Mouse (Mus musculus) mesoderm, embryonic 11.5 days (tissue): ENCODE measurements at regions not wholly inside any gene's neighbourhood (a gene's known extent, or its start where the extent isn't known, plus 50 kb on each side); places are given as distances from the start of the nearest gene placed in this dataset.

Experiments
- DNase-seq: peaks from one replicate; pipeline ENCODE4 v3.0.0-alpha.2; 2012; ENCODE audit warnings: low read depth, low spot score

GRCm38 (mm10) chr14:58608216-58608615 lies 534.5 kb downstream of the 1700129C05Rik start:
- no peak for DNase-seq

- DNase-seq, result no peak
Observed at GRCm38 (mm10) chr14:58607734-58608133, 535.0 kb downstream of the 1700129C05Rik start.

GRCm38 (mm10) chr14:58605529-58605928 lies 535.2 kb downstream of the Fgf9 start:
- DNase-seq, result no peak

GRCm38 (mm10) chr14:58598867-58599266 lies 528.5 kb downstream of the Fgf9 start:
- DNase-seq, result no peak

- no peak for DNase-seq
Observed at GRCm38 (mm10) chr14:58597810-58598209, 527.5 kb downstream of the Fgf9 start.

- no peak for DNase-seq
Observed at GRCm38 (mm10) chr14:58596936-58597335, 526.6 kb downstream of the Fgf9 start.

GRCm38 (mm10) chr14:58581806-58582205 lies 511.5 kb downstream of the Fgf9 start:
- no peak for DNase-seq

GRCm38 (mm10) chr14:58570021-58570420 lies 499.7 kb downstream of the Fgf9 start:
- DNase-seq, result no peak

- DNase-seq, result no peak
Observed at GRCm38 (mm10) chr14:58567472-58567871, 497.1 kb downstream of the Fgf9 start.

GRCm38 (mm10) chr14:58563082-58563481 lies 492.7 kb downstream of the Fgf9 start:
- DNase-seq, result no peak

- no peak for DNase-seq
Observed at GRCm38 (mm10) chr14:58550785-58551184, 480.4 kb downstream of the Fgf9 start.

GRCm38 (mm10) chr14:58545778-58546177 lies 475.4 kb downstream of the Fgf9 start:
- no peak for DNase-seq

- no peak for DNase-seq
Observed at GRCm38 (mm10) chr14:58543140-58543767, 472.9 kb downstream of the Fgf9 start.

GRCm38 (mm10) chr14:58538135-58538534 lies 467.8 kb downstream of the Fgf9 start:
- peak; percentile 37 for DNase-seq

GRCm38 (mm10) chr14:58520976-58521549 lies 450.7 kb downstream of the Fgf9 start:
- no peak for DNase-seq

GRCm38 (mm10) chr14:58520384-58520783 lies 450.0 kb downstream of the Fgf9 start:
- no peak for DNase-seq

- DNase-seq, result no peak
Observed at GRCm38 (mm10) chr14:58519086-58519485, 448.7 kb downstream of the Fgf9 start.

GRCm38 (mm10) chr14:58516543-58516942 lies 446.2 kb downstream of the Fgf9 start:
- peak; percentile 58 for DNase-seq

- no peak for DNase-seq
Observed at GRCm38 (mm10) chr14:58512177-58512576, 441.8 kb downstream of the Fgf9 start.

- no peak for DNase-seq
Observed at GRCm38 (mm10) chr14:58511571-58511985, 441.2 kb downstream of the Fgf9 start.

GRCm38 (mm10) chr14:58510790-58511189 lies 440.4 kb downstream of the Fgf9 start:
- DNase-seq, result no peak

- no peak for DNase-seq
Observed at GRCm38 (mm10) chr14:58509106-58509505, 438.8 kb downstream of the Fgf9 start.

GRCm38 (mm10) chr14:58506490-58506889 lies 436.1 kb downstream of the Fgf9 start:
- DNase-seq, result peak; percentile 40

- no peak for DNase-seq
Observed at GRCm38 (mm10) chr14:58505841-58506240, 435.5 kb downstream of the Fgf9 start.
